Mouse (Mus musculus): ENCODE data around the gene Arl13b. TPM values are rescaled to one million over a fixed set of nuclear protein-coding genes. Genes with fewer than 3 reads are reported as not detected.
A peak's percentile ranks its signal among the peaks of the same experiment; 100 is the strongest.

Arl13b gene
- total and polyA plus RNA-seq, 3 experiments = 9.3 to 14.5 (median 10.9) TPM

GRCm38 (mm10) chr16:62858018-62858417, 11.2 kb upstream of the Arl13b start:
- Histone ChIP-seq H3K4me2 (ENCODE audit: insufficient read depth, low read depth, poor library complexity, severe bottlenecking) (peak overlapping the region; percentile 48; the same call in 1 of the 2 replicates), H3K4me1 (ENCODE audit: control insufficient read depth in 1 of 2, insufficient read depth in 2 of 2) (peaks cover 0 to 19% of the 10 kb centered on the region in 2 experiments; a peak in 3 of 4 replicates), H3K79me2 (replicated peaks; ENCODE audit: control insufficient read depth, extremely low read depth, insufficient read depth, poor library complexity, severe bottlenecking) (no peaks in the 10 kb centered on the region), H3K36me3 (replicated peaks in 1 of 2; ENCODE audit: control insufficient read depth in 1 of 2, insufficient read depth in 1 of 2, low read length in 1 of 2) (no peaks in the 10 kb centered on the region), H3K9ac (ENCODE audit: insufficient read depth, low read depth) (0 out of 2 replicates have a peak overlapping the region, but pooled peaks have one; percentile 30), H3K27ac (ENCODE audit: insufficient read depth, low read depth) (no peak overlapping the region), H3K4me3 (replicated peaks in 1 of 3; ENCODE audit: low read depth in 2 of 3, low read length in 2 of 3, poor library complexity in 1 of 3) (no peak overlapping the region), H3K27me3 (replicated peaks) (no peaks in the 10 kb centered on the region), H3K9me3 (replicated peaks; ENCODE audit: low read length) (no peaks in the 10 kb centered on the region)
- dilution Hi-C loops (cut with MboI; ENCODE audit: extremely low pct_ligation_motif_present, extremely low pct_unique_long_range_greater_than_20kb, low sequenced_read_pairs) (no loop called here), in situ Hi-C loops (cut with MboI; ENCODE audit: low pct_ligation_motif_present, low pct_unique_long_range_greater_than_20kb, low sequenced_read_pairs) (no loop called here)
- TF ChIP-seq ZMIZ1 (IDR thresholded peaks at IDR 0.05; ENCODE audit: low read depth, low read length) = no peak
- no peak for TF ChIP-seq ETS1 (conservative IDR thresholded peaks at IDR 0.05; ENCODE audit: low read depth, low read length)
- no peak for TF ChIP-seq MXI1 (IDR thresholded peaks at IDR 0.05; ENCODE audit: low read depth, low read length)
- TF ChIP-seq CHD2 (IDR thresholded peaks at IDR 0.05; ENCODE audit: low read length) = no peak
- TF ChIP-seq HCFC1 (IDR thresholded peaks at IDR 0.05; ENCODE audit: low read depth, low read length) = no peak
- no peak for TF ChIP-seq EP300 (IDR thresholded peaks at IDR 0.05; ENCODE audit: low read length)
- no peak for TF ChIP-seq MEF2A (IDR thresholded peaks at IDR 0.05; ENCODE audit: borderline replicate concordance, low read depth, low read length)
- TF ChIP-seq UBTF (IDR thresholded peaks at IDR 0.05; ENCODE audit: low read depth, low read length) = no peak
- TF ChIP-seq IRF4 (IDR thresholded peaks at IDR 0.05; ENCODE audit: low read depth, low read length) = peak; percentile 66; the same call in 1 of the 2 replicates
- 0 out of 2 replicates have a peak, but pooled peaks have one; percentile 30 for TF ChIP-seq MAZ (IDR thresholded peaks at IDR 0.05; ENCODE audit: low read depth, low read length)
- TF ChIP-seq SMC3 (IDR thresholded peaks at IDR 0.05; ENCODE audit: low read depth, low read length) = peak; percentile 39
- TF ChIP-seq RAD21 (IDR thresholded peaks at IDR 0.05; ENCODE audit: low read depth, low read length) = peak; percentile 65
- peak in 1 of 2 experiments; percentile 74; a peak in 2 of 4 replicates for TF ChIP-seq CTCF (conservative IDR thresholded peaks at IDR 0.05 in 1 of 2, IDR thresholded peaks at IDR 0.05 in 1 of 2; ENCODE audit: low read depth in 2 of 2, low read length in 2 of 2)
- 0 out of 2 replicates have a peak, but pooled peaks have one; percentile 9 for TF ChIP-seq ELF1 (IDR thresholded peaks at IDR 0.05; ENCODE audit: low read depth, low read length)
- 0 out of 2 replicates have a peak, but pooled peaks have one; percentile 25 for TF ChIP-seq E2F4 (IDR thresholded peaks at IDR 0.05; ENCODE audit: insufficient replicate concordance, low read depth, low read length)
- peak; percentile 44 for DNase-seq (ENCODE audit: extremely low read depth)

GRCm38 (mm10) chr16:62857498-62857897, 10.7 kb upstream of the Arl13b start:
- 0 out of 2 replicates have a peak overlapping the region, but pooled peaks have one; percentile 30 for H3K9ac ChIP-seq (ENCODE audit: insufficient read depth, low read depth)
- no peak overlapping the region for H3K27ac ChIP-seq (ENCODE audit: insufficient read depth, low read depth)
- in situ Hi-C loops (cut with MboI; ENCODE audit: low pct_ligation_motif_present, low pct_unique_long_range_greater_than_20kb, low sequenced_read_pairs) = no loop called here
- TF ChIP-seq MAZ (IDR thresholded peaks at IDR 0.05; ENCODE audit: low read depth, low read length) = no peak
- TF ChIP-seq MAX (IDR thresholded peaks at IDR 0.05; ENCODE audit: low read length) = peak; percentile 45; the same call in 1 of the 2 replicates
- 0 out of 2 replicates have a peak, but pooled peaks have one; percentile 18 for TF ChIP-seq MXI1 (IDR thresholded peaks at IDR 0.05; ENCODE audit: low read depth, low read length)
- no peak overlapping the region for H3K4me3 ChIP-seq (replicated peaks in 1 of 3; ENCODE audit: low read depth in 2 of 3, low read length in 2 of 3, poor library complexity in 1 of 3)
- no peaks in the 10 kb centered on the region for H3K36me3 ChIP-seq (replicated peaks in 1 of 2; ENCODE audit: control insufficient read depth in 1 of 2, insufficient read depth in 1 of 2, low read length in 1 of 2)
- H3K79me2 ChIP-seq (replicated peaks; ENCODE audit: control insufficient read depth, extremely low read depth, insufficient read depth, poor library complexity, severe bottlenecking) = no peaks in the 10 kb centered on the region
- H3K4me2 ChIP-seq (ENCODE audit: insufficient read depth, low read depth, poor library complexity, severe bottlenecking) = peak overlapping the region; percentile 48; the same call in 1 of the 2 replicates
- dilution Hi-C loops (cut with MboI; ENCODE audit: extremely low pct_ligation_motif_present, extremely low pct_unique_long_range_greater_than_20kb, low sequenced_read_pairs) = no loop called here
- DNase-seq (ENCODE audit: extremely low read depth) = no peak
- H3K27me3 ChIP-seq (replicated peaks) = no peaks in the 10 kb centered on the region
- H3K9me3 ChIP-seq (replicated peaks; ENCODE audit: low read length) = no peaks in the 10 kb centered on the region
- peaks cover 0 to 19% of the 10 kb centered on the region in 2 experiments; a peak in 3 of 4 replicates for H3K4me1 ChIP-seq (ENCODE audit: control insufficient read depth in 1 of 2, insufficient read depth in 2 of 2)

Measured in CH12.LX (cell line).